Mouse (Mus musculus): ENCODE results near the gene Fam89b. TPM values are rescaled to one million over a fixed set of nuclear protein-coding genes. Genes with fewer than 3 reads are reported as not detected.

Fam89b gene
- polyA plus RNA-seq, 1 experiment from 2014 or later = 68.6 TPM

- H3K36me3 ChIP-seq (ENCODE audit: control insufficient read depth, insufficient read depth) = peaks cover 55% of the 10 kb centered on the region
- no peak overlapping the region for H3K4me3 ChIP-seq (ENCODE audit: low read length)
- peaks cover 7% of the 10 kb centered on the region for H3K4me1 ChIP-seq (ENCODE audit: control insufficient read depth, insufficient read depth, low read length)
- no peak for ATAC-seq (replicated peaks; ENCODE audit: extremely low read depth, insufficient read depth, low FRiP score)
- H3K4me2 ChIP-seq (ENCODE audit: low read depth, low read length) = no peak overlapping the region
- no peak overlapping the region for H3K27ac ChIP-seq (ENCODE audit: low read length)
- 91% methylated on average over 12 of the region's 12 CpGs for WGBS
- no peaks in the 10 kb centered on the region for H3K27me3 ChIP-seq (ENCODE audit: control insufficient read depth, insufficient read depth, low read length)
- H3K9me3 ChIP-seq (replicated peaks; ENCODE audit: control insufficient read depth, low read length) = no peaks in the 10 kb centered on the region
- no peak overlapping the region for H3K9ac ChIP-seq (ENCODE audit: low read length)
Observed at GRCm38 (mm10) chr19:5684236-5684635, 45.2 kb downstream of the Fam89b start.

GRCm38 (mm10) chr19:5680432-5680831 lies 49.0 kb downstream of the Fam89b start:
- no peak overlapping the region for H3K27ac ChIP-seq (ENCODE audit: low read length)
- no peak for ATAC-seq (replicated peaks; ENCODE audit: extremely low read depth, insufficient read depth, low FRiP score)
- no peak overlapping the region for H3K4me2 ChIP-seq (ENCODE audit: low read depth, low read length)
- no peaks in the 10 kb centered on the region for H3K27me3 ChIP-seq (ENCODE audit: control insufficient read depth, insufficient read depth, low read length)
- peaks cover 75% of the 10 kb centered on the region for H3K36me3 ChIP-seq (ENCODE audit: control insufficient read depth, insufficient read depth)
- 73% methylated on average over 4 of the region's 4 CpGs for WGBS
- no peak overlapping the region for H3K9ac ChIP-seq (ENCODE audit: low read length)
- no peaks in the 10 kb centered on the region for H3K4me1 ChIP-seq (ENCODE audit: control insufficient read depth, insufficient read depth, low read length)
- H3K4me3 ChIP-seq (ENCODE audit: low read length) = no peak overlapping the region
- no peaks in the 10 kb centered on the region for H3K9me3 ChIP-seq (replicated peaks; ENCODE audit: control insufficient read depth, low read length)

Small RNA genes lying within 50 kb of the gene (microRNA-seq; reads per million reads assigned to microRNA genes)
- gene Mir6987 = not detected

Other genes starting within 250 kb of the Fam89b start
- 50.1 and 52.9 TPM in 2 replicates for gene Mus81, start 241.3 kb downstream of the Fam89b start, polyA plus RNA-seq (2015; fragmentation: Nextera tagmentation; extraction: Ambion mirVana)
- gene Cfl1, start 239.2 kb downstream of the Fam89b start, polyA plus RNA-seq (2015; fragmentation: Nextera tagmentation; extraction: Ambion mirVana) = 1,696 and 1,829 TPM in 2 replicates
- not detected in 2 replicates for gene 1700020D05Rik, start 225.9 kb downstream of the Fam89b start, polyA plus RNA-seq (2015; fragmentation: Nextera tagmentation; extraction: Ambion mirVana)
- gene Snx32, start 219.1 kb downstream of the Fam89b start, polyA plus RNA-seq (2015; fragmentation: Nextera tagmentation; extraction: Ambion mirVana) = 17.2 and 18.3 TPM in 2 replicates
- 0.54 and 0.61 TPM in 2 replicates for gene Ovol1, start 169.0 kb downstream of the Fam89b start, polyA plus RNA-seq (2015; fragmentation: Nextera tagmentation; extraction: Ambion mirVana)
- 3.8 and 4.0 TPM in 2 replicates for gene Ap5b1, start 161.6 kb downstream of the Fam89b start, polyA plus RNA-seq (2015; fragmentation: Nextera tagmentation; extraction: Ambion mirVana)
- 76.7 and 80.0 TPM in 2 replicates for gene Rnaseh2c, start 127.8 kb downstream of the Fam89b start, polyA plus RNA-seq (2015; fragmentation: Nextera tagmentation; extraction: Ambion mirVana)
- gene Kat5, start 119.4 kb downstream of the Fam89b start, polyA plus RNA-seq (2015; fragmentation: Nextera tagmentation; extraction: Ambion mirVana) = 30.3 and 31.8 TPM in 2 replicates
- 37.7 and 38.2 TPM in 2 replicates for gene Rela, start 92.2 kb downstream of the Fam89b start, polyA plus RNA-seq (2015; fragmentation: Nextera tagmentation; extraction: Ambion mirVana)
- gene Sipa1, start 65.9 kb downstream of the Fam89b start, polyA plus RNA-seq (2015; fragmentation: Nextera tagmentation; extraction: Ambion mirVana) = 23.5 and 24.9 TPM in 2 replicates
- gene Map3k11, start 40.9 kb downstream of the Fam89b start, polyA plus RNA-seq (2015; fragmentation: Nextera tagmentation; extraction: Ambion mirVana) = 24.4 and 26.8 TPM in 2 replicates
- gene Pcnx3, start 40.7 kb downstream of the Fam89b start, polyA plus RNA-seq (2015; fragmentation: Nextera tagmentation; extraction: Ambion mirVana) = 11.5 and 13.4 TPM in 2 replicates
- 0.18 and 0.24 TPM in 2 replicates for gene Kcnk7, start 25.3 kb downstream of the Fam89b start, polyA plus RNA-seq (2015; fragmentation: Nextera tagmentation; extraction: Ambion mirVana)
- gene Ehbp1l1, start 3.3 kb downstream of the Fam89b start, polyA plus RNA-seq (2015; fragmentation: Nextera tagmentation; extraction: Ambion mirVana) = 92.3 and 97.5 TPM in 2 replicates
- gene Ltbp3, start 11.3 kb upstream of the Fam89b start, polyA plus RNA-seq (2015; fragmentation: Nextera tagmentation; extraction: Ambion mirVana) = 27.3 and 31.5 TPM in 2 replicates
- 62.1 and 66.6 TPM in 2 replicates for gene Scyl1, start 41.8 kb upstream of the Fam89b start, polyA plus RNA-seq (2015; fragmentation: Nextera tagmentation; extraction: Ambion mirVana)
- gene Frmd8, start 145.6 kb upstream of the Fam89b start, polyA plus RNA-seq (2015; fragmentation: Nextera tagmentation; extraction: Ambion mirVana) = 33.6 and 34.8 TPM in 2 replicates
- 4.6 and 5.0 TPM in 2 replicates for gene Slc25a45, start 148.2 kb upstream of the Fam89b start, polyA plus RNA-seq (2015; fragmentation: Nextera tagmentation; extraction: Ambion mirVana)
- 1.5 and 1.6 TPM in 2 replicates for gene Tigd3, start 164.5 kb upstream of the Fam89b start, polyA plus RNA-seq (2015; fragmentation: Nextera tagmentation; extraction: Ambion mirVana)
- gene Dpf2, start 183.4 kb upstream of the Fam89b start, polyA plus RNA-seq (2015; fragmentation: Nextera tagmentation; extraction: Ambion mirVana) = 97.5 and 103 TPM in 2 replicates
- 12.4 and 12.6 TPM in 2 replicates for gene Cdc42ep2, start 195.2 kb upstream of the Fam89b start, polyA plus RNA-seq (2015; fragmentation: Nextera tagmentation; extraction: Ambion mirVana)
- gene Pola2, start 234.5 kb upstream of the Fam89b start, polyA plus RNA-seq (2015; fragmentation: Nextera tagmentation; extraction: Ambion mirVana) = 48.3 and 55.2 TPM in 2 replicates

Data from heart, embryonic 16.5 days (tissue).